Mouse (Mus musculus) spleen, adult 2 months (tissue): Measurements from ENCODE around the gene Wnt6. TPM values are rescaled to one million over a fixed set of nuclear protein-coding genes. Genes with fewer than 3 reads are reported as not detected.

ENCODE experiments used
- DNase-seq, 2 experiments: peaks; one replicate each; pipeline versions ENCODE4 v3.0.0 to v3.0.0-alpha.2; 2012 to 2021; ENCODE audit warnings: low spot score in 2 of 2, low read depth in 1 of 2
- H3K27ac ChIP-seq: fragments of 200-500 bp; 2 replicates; pipeline ENCODE4 v1.5.1; 2012; ENCODE audit warnings: low read length, inconsistent platforms; ENCODE audit not compliant: insufficient read depth
- H3K27me3 ChIP-seq: fragments of 200-500 bp; 2 replicates; pipeline ENCODE4 v1.6.1; 2012; ENCODE audit warnings: mild to moderate bottlenecking, moderate library complexity, low read length, inconsistent platforms; ENCODE audit not compliant: control insufficient read depth, insufficient read depth
- H3K36me3 ChIP-seq: fragments of 200-500 bp; 2 replicates; pipeline ENCODE4 v1.6.1; 2012; ENCODE audit warnings: mild to moderate bottlenecking, low read length, inconsistent platforms; ENCODE audit not compliant: control insufficient read depth, insufficient read depth
- H3K4me1 ChIP-seq: fragments of 200-500 bp; 2 replicates; pipeline ENCODE4 v1.6.1; 2011; ENCODE audit warnings: inconsistent platforms; ENCODE audit not compliant: control insufficient read depth, insufficient read depth, insufficient read length
- H3K4me3 ChIP-seq: fragments of 200-500 bp; 2 replicates; pipeline ENCODE4 v1.5.1; 2011; ENCODE audit warnings: mild to moderate bottlenecking, inconsistent platforms; ENCODE audit not compliant: insufficient read depth, insufficient read length; ENCODE audit errors: extremely low read depth
- CTCF ChIP-seq: fragments of 200-500 bp; IDR thresholded peaks from 2 replicates; pipeline ENCODE4 v1.5.1; 2011; ENCODE audit warnings: mild to moderate bottlenecking, inconsistent platforms; ENCODE audit not compliant: insufficient read depth, insufficient read length, insufficient replicate concordance; ENCODE audit errors: extremely low read depth
- POLR2A ChIP-seq: fragments of 200-500 bp; IDR thresholded peaks from 2 replicates; pipeline ENCODE4 v1.6.1; 2011; ENCODE audit warnings: low read depth, low read length, inconsistent platforms
- WGBS: fragments of 180-500 bp; shearing (Covaris S2); methylation state at CpG from one replicate; pipeline ENCODE4 v1.1.7; 2018; 5-methylcytosine and 5-hydroxymethylcytosine counted together
- polyA plus RNA-seq: library from polyadenylated mRNA; depleted of rRNA; stranded (reverse); fragments of >200 nt; gene quantifications from 2 replicates; pipeline ENCODE4 v1.2.3, GENCODE M21; 2012

The Wnt6 gene
- polyA plus RNA-seq, 1 experiment, result 2.0 TPM

GRCm38 (mm10) chr1:74783554-74783953 lies 11.9 kb downstream of the Wnt6 start:
- no peaks in the 10 kb centered on the region for H3K36me3 ChIP-seq
- WGBS, result 47% methylated on average over 13 of the region's 13 CpGs
- no peak overlapping the region for H3K4me3 ChIP-seq
- no peak overlapping the region for H3K27ac ChIP-seq
- TF ChIP-seq POLR2A (no peak), CTCF (no peak)
- H3K4me1 ChIP-seq, result peaks cover 8% of the 10 kb centered on the region
- peaks cover 5% of the 10 kb centered on the region; the same call in 1 of the 2 replicates for H3K27me3 ChIP-seq
- DNase-seq, result no peak

GRCm38 (mm10) chr1:74784041-74784759 lies 12.5 kb downstream of the Wnt6 start:
- Histone ChIP-seq H3K4me3 (peak overlapping the region; percentile 44; the same call in 1 of the 2 replicates), H3K36me3 (no peaks in the 10 kb centered on the region), H3K27me3 (peaks cover 5% of the 10 kb centered on the region; the same call in 1 of the 2 replicates), H3K27ac (no peak overlapping the region), H3K4me1 (peaks cover 8% of the 10 kb centered on the region)
- WGBS, result 3% methylated on average over 67 of the region's 67 CpGs
- peak in 1 of 2 experiments; percentile 33 for DNase-seq
- TF ChIP-seq POLR2A (no peak), CTCF (no peak; the same call in 1 of the 2 replicates)

- WGBS, result 10% methylated on average over 7 of the region's 7 CpGs
- no peak overlapping the region for H3K27ac ChIP-seq
- TF ChIP-seq CTCF (peak; percentile 48; the same call in 1 of the 2 replicates), POLR2A (no peak)
- no peaks in the 10 kb centered on the region for H3K36me3 ChIP-seq
- peak; percentile 41 to 77 for DNase-seq
- peaks cover 20% of the 10 kb centered on the region for H3K4me1 ChIP-seq
- H3K4me3 ChIP-seq, result no peak overlapping the region
- H3K27me3 ChIP-seq, result peaks cover 12% of the 10 kb centered on the region
Observed at GRCm38 (mm10) chr1:74787846-74788245, 16.2 kb downstream of the Wnt6 start.

- Histone ChIP-seq H3K4me1 (peaks cover 20% of the 10 kb centered on the region), H3K4me3 (no peak overlapping the region), H3K27me3 (peaks cover 12% of the 10 kb centered on the region), H3K36me3 (no peaks in the 10 kb centered on the region), H3K27ac (no peak overlapping the region)
- 32% methylated on average over 6 of the region's 6 CpGs for WGBS
- TF ChIP-seq CTCF (no peak), POLR2A (no peak)
- no peak for DNase-seq
Observed at GRCm38 (mm10) chr1:74788603-74789176, 17.0 kb downstream of the Wnt6 start.

GRCm38 (mm10) chr1:74790095-74790494 lies 18.4 kb downstream of the Wnt6 start:
- DNase-seq, result no peak
- whole genome bisulfite sequencing, result 53% methylated on average over 3 of the region's 3 CpGs
- H3K27ac ChIP-seq, result no peak overlapping the region
- peaks cover 22% of the 10 kb centered on the region for H3K4me1 ChIP-seq
- H3K27me3 ChIP-seq, result peaks cover 13% of the 10 kb centered on the region
- TF ChIP-seq POLR2A, result no peak
- TF ChIP-seq CTCF, result no peak
- no peaks in the 10 kb centered on the region for H3K36me3 ChIP-seq
- no peak overlapping the region for H3K4me3 ChIP-seq

GRCm38 (mm10) chr1:74791249-74791648 lies 19.6 kb downstream of the Wnt6 start, which contains the start of gene Wnt10a:
Gene Wnt10a, plus strand, starts transcription at chr1:74791516.
- H3K27me3 ChIP-seq, result peaks cover 13% of the 10 kb centered on the region
- H3K4me1 ChIP-seq, result peaks cover 22% of the 10 kb centered on the region
- 0 out of 2 replicates have a peak within 1 kb of the TSS, but pooled peaks have one; percentile 3 for H3K27ac ChIP-seq
- peak; percentile 34 to 55 for DNase-seq
- no peaks in the 10 kb centered on the region for H3K36me3 ChIP-seq
- peak within 1 kb of the TSS; percentile 22; the same call in 1 of the 2 replicates for H3K4me3 ChIP-seq
- WGBS, result 4% methylated on average over 11 of the region's 11 CpGs
- no peak for TF ChIP-seq CTCF
- no peak for TF ChIP-seq POLR2A
